Mouse (Mus musculus) hindbrain, postnatal 0 days (tissue): ENCODE results near the gene Rfx7. TPM values are rescaled to one million over a fixed set of nuclear protein-coding genes. Genes with fewer than 3 reads are reported as not detected.
A peak's percentile ranks its signal among the peaks of the same experiment; 100 is the strongest.

Source experiments
- ATAC-seq: fragments of 200-750 bp; cut with Nextera tagmentation; 2 replicates; pipeline ENCODE4 v1.8.0; 2017; ENCODE audit warnings: mild to moderate bottlenecking, moderate TSS enrichment, moderate library complexity
- DNase-seq: peaks from one replicate; pipeline ENCODE4 v3.0.0-alpha.2; 2015; ENCODE audit warnings: low spot score
- H3K27ac ChIP-seq: fragments of 300-500 bp; sonication (generic); 2 replicates; pipeline ENCODE4 v1.5.1; 2014; ENCODE audit warnings: mild to moderate bottlenecking
- H3K27me3 ChIP-seq: fragments of 300-500 bp; sonication (generic); 2 replicates; pipeline ENCODE4 v1.6.1; 2014; ENCODE audit warnings: low read length, mixed read lengths; ENCODE audit not compliant: insufficient read depth
- H3K36me3 ChIP-seq: fragments of 300-500 bp; sonication (generic); 2 replicates; pipeline ENCODE4 v1.6.1; 2014; ENCODE audit warnings: low read length, mixed read lengths; ENCODE audit not compliant: insufficient read depth
- H3K4me1 ChIP-seq: fragments of 300-500 bp; sonication (generic); 2 replicates; pipeline ENCODE4 v1.6.1; 2014; ENCODE audit warnings: antibody characterized with exemption, low read length, mixed read lengths; ENCODE audit not compliant: insufficient read depth
- H3K4me2 ChIP-seq: fragments of 300-500 bp; sonication (generic); 2 replicates; pipeline ENCODE4 v1.6.1; 2014; ENCODE audit warnings: low read depth, mild to moderate bottlenecking, low read length, moderate library complexity, mixed read lengths
- H3K4me3 ChIP-seq: fragments of 300-500 bp; sonication (generic); 2 replicates; pipeline ENCODE4 v1.5.1; 2014; ENCODE audit warnings: low read length
- H3K9ac ChIP-seq: fragments of 300-500 bp; sonication (generic); replicated peaks from 2 replicates; pipeline ENCODE4 v1.6.1; 2014; ENCODE audit warnings: mild to moderate bottlenecking, low read length, moderate library complexity, mixed read lengths
- H3K9me3 ChIP-seq: fragments of 300-500 bp; sonication (generic); 2 replicates; pipeline ENCODE4 v1.6.1; 2016; ENCODE audit warnings: low read length, mixed read lengths
- CTCF ChIP-seq: IDR thresholded peaks from 2 replicates; pipeline ENCODE4 v1.5.1; 2016; ENCODE audit warnings: antibody characterized with exemption, control low read depth, low read depth
- WGBS: fragments of 180-500 bp; shearing (Covaris S2); extraction: QIAGEN DNeasy Blood & Tissue Kit; methylation state at CpG from one replicate; pipeline ENCODE4 v1.1.7; 2014; 5-methylcytosine and 5-hydroxymethylcytosine counted together
- polyA plus RNA-seq: library from polyadenylated mRNA; unstranded; fragments of >200 nt; fragmentation: Nextera tagmentation; extraction: Ambion mirVana; gene quantifications from 2 replicates; pipeline ENCODE4 v1.2.1, GENCODE M21; 2015
- total RNA-seq: library from RNA; depleted of rRNA; stranded (reverse); fragments of >200 nt; gene quantifications from 2 replicates; pipeline ENCODE4 v1.2.3, GENCODE M21; 2014

Gene Rfx7
- total and polyA plus RNA-seq, 2 experiments from 2014 or later = 11.9 to 35.2 TPM

GRCm38 (mm10) chr9:72530237-72530636, 1.8 kb upstream of the Rfx7 start:
- Histone ChIP-seq H3K4me2 (peak overlapping the region; percentile 60), H3K4me1 (no peaks in the 10 kb centered on the region), H3K9ac (no peak overlapping the region), H3K27me3 (no peaks in the 10 kb centered on the region), H3K27ac (peak overlapping the region; percentile 100), H3K36me3 (no peaks in the 10 kb centered on the region), H3K9me3 (no peaks in the 10 kb centered on the region), H3K4me3 (no peak overlapping the region)
- 1% methylated on average over 12 of the region's 12 CpGs for WGBS
- TF ChIP-seq CTCF = peak; percentile 100
- DNase-seq = peak; percentile 96
- no peak for ATAC-seq

GRCm38 (mm10) chr9:72530824-72531223, 1.2 kb upstream of the Rfx7 start:
- H3K4me1 ChIP-seq = no peaks in the 10 kb centered on the region
- no peaks in the 10 kb centered on the region for H3K9me3 ChIP-seq
- H3K4me3 ChIP-seq = peak overlapping the region; percentile 93
- TF ChIP-seq CTCF = no peak; the same call in 1 of the 2 replicates
- WGBS = 6% methylated on average over 4 of the region's 4 CpGs
- DNase-seq = no peak
- no peaks in the 10 kb centered on the region for H3K27me3 ChIP-seq
- peak overlapping the region; percentile 60 for H3K4me2 ChIP-seq
- no peaks in the 10 kb centered on the region for H3K36me3 ChIP-seq
- peak overlapping the region; percentile 100 for H3K27ac ChIP-seq
- peak; percentile 6 for ATAC-seq
- H3K9ac ChIP-seq = peak overlapping the region; percentile 95

- WGBS = under 1% methylated on average over 34 of the region's 35 CpGs
- H3K4me1 ChIP-seq = no peaks in the 10 kb centered on the region
- H3K4me3 ChIP-seq = peak overlapping the region; percentile 93
- H3K36me3 ChIP-seq = no peaks in the 10 kb centered on the region
- H3K9ac ChIP-seq = peak overlapping the region; percentile 95
- peak; percentile 44 for TF ChIP-seq CTCF
- H3K27me3 ChIP-seq = no peaks in the 10 kb centered on the region
- peak; percentile 93 for ATAC-seq
- H3K27ac ChIP-seq = peak overlapping the region; percentile 100
- peak overlapping the region; percentile 60 for H3K4me2 ChIP-seq
- DNase-seq = peak; percentile 96
- H3K9me3 ChIP-seq = no peaks in the 10 kb centered on the region
These were observed 597 bp upstream of the Rfx7 start for GRCm38 (mm10) chr9:72531291-72531995.

- Histone ChIP-seq H3K27ac (peak overlapping the region; percentile 100), H3K36me3 (no peaks in the 10 kb centered on the region), H3K9ac (peak overlapping the region; percentile 95), H3K9me3 (no peaks in the 10 kb centered on the region), H3K4me3 (peak overlapping the region; percentile 93), H3K4me1 (no peaks in the 10 kb centered on the region), H3K4me2 (peak overlapping the region; percentile 60), H3K27me3 (no peaks in the 10 kb centered on the region)
- DNase-seq = peak; percentile 77
- ATAC-seq = peak; percentile 54
- WGBS = 2% methylated on average over 44 of the region's 55 CpGs
- TF ChIP-seq CTCF = no peak
These were observed 495 bp downstream of the Rfx7 start for GRCm38 (mm10) chr9:72532381-72533088.

- no peak for DNase-seq
- ATAC-seq = peak; percentile 8; the same call in 1 of the 2 replicates
- H3K27me3 ChIP-seq = no peaks in the 10 kb centered on the region
- no peaks in the 10 kb centered on the region for H3K4me1 ChIP-seq
- peak overlapping the region; percentile 100 for H3K27ac ChIP-seq
- H3K36me3 ChIP-seq = no peaks in the 10 kb centered on the region
- TF ChIP-seq CTCF = no peak
- peak overlapping the region; percentile 95 for H3K9ac ChIP-seq
- H3K4me3 ChIP-seq = peak overlapping the region; percentile 93
- no peaks in the 10 kb centered on the region for H3K9me3 ChIP-seq
- peak overlapping the region; percentile 60 for H3K4me2 ChIP-seq
- WGBS = 0% methylated on average over 2 of the region's 2 CpGs
These were observed 1.0 kb downstream of the Rfx7 start for GRCm38 (mm10) chr9:72533089-72533415.

- Histone ChIP-seq H3K36me3 (no peaks in the 10 kb centered on the region), H3K27ac (no peak overlapping the region), H3K27me3 (no peaks in the 10 kb centered on the region), H3K4me2 (peak overlapping the region; percentile 60), H3K4me1 (no peaks in the 10 kb centered on the region), H3K9me3 (no peaks in the 10 kb centered on the region), H3K9ac (no peak overlapping the region), H3K4me3 (peak overlapping the region; percentile 93)
- WGBS = 77% methylated on average over 2 of the region's 2 CpGs
- no peak for TF ChIP-seq CTCF
- DNase-seq (no peak), ATAC-seq (no peak)
These were observed 2.9 kb downstream of the Rfx7 start for GRCm38 (mm10) chr9:72534985-72535384.

GRCm38 (mm10) chr9:72535394-72535793, 3.4 kb downstream of the Rfx7 start:
- Histone ChIP-seq H3K27ac (no peak overlapping the region), H3K27me3 (no peaks in the 10 kb centered on the region), H3K4me1 (no peaks in the 10 kb centered on the region), H3K36me3 (no peaks in the 10 kb centered on the region), H3K9me3 (no peaks in the 10 kb centered on the region), H3K4me2 (peak overlapping the region; percentile 60), H3K9ac (no peak overlapping the region), H3K4me3 (no peak overlapping the region)
- 72% methylated on average over 3 of the region's 3 CpGs for WGBS
- DNase-seq (no peak), ATAC-seq (no peak)
- no peak for TF ChIP-seq CTCF
